Mouse (Mus musculus): Measurements from ENCODE around the gene Prok2.

Gene Prok2

GRCm38 (mm10) chr6:99692916-99693841 is 33.0 kb downstream of the Prok2 start:
- no peak for DNase-seq (ENCODE audit: low read depth, low spot score)

DNA sequence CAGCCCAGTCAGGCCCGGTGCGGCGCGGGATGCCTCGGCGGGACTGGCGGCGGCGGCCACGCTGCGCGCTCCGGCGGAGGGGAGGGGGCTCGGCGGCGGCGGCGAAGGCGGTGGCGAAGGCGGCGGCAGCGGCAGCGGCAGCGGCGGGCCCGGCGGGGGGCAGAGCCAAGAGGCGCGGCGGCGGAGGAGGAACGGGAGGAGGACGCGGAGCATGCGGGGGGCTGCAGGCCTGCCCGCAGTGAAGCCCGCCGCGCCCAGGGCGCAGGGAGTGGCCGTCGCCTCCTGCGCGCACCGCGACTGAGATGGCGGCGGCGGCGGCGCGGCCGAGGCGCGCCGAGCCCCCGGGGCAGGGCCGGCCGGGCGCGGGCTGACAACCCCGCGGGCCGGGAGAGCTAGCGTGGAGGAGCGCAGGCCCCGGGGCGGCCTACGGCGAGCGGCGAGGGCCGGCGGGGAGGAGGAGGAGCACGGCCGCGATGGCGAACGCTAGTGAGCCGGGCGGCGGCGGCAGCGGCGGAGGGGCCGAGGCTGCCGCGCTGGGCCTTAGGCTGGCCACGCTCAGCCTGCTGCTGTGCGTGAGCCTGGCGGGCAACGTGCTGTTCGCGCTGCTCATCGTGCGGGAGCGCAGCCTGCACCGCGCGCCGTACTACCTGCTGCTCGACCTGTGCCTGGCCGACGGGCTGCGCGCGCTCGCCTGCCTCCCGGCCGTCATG is 33.8 kb downstream of the Prok2 start, which contains the start of gene Gpr27:
Gene Gpr27, plus strand, starts transcription at position 474 of the 710 bp plus-strand sequence.
- no peak for DNase-seq (ENCODE audit: low read depth, low spot score)

- no peak for DNase-seq (ENCODE audit: low read depth, low spot score)
Observed at GRCm38 (mm10) chr6:99691666-99692205, 34.5 kb downstream of the Prok2 start.

GRCm38 (mm10) chr6:99688513-99688912 is 37.7 kb downstream of the Prok2 start:
- no peak for DNase-seq (ENCODE audit: low read depth, low spot score)

DNA sequence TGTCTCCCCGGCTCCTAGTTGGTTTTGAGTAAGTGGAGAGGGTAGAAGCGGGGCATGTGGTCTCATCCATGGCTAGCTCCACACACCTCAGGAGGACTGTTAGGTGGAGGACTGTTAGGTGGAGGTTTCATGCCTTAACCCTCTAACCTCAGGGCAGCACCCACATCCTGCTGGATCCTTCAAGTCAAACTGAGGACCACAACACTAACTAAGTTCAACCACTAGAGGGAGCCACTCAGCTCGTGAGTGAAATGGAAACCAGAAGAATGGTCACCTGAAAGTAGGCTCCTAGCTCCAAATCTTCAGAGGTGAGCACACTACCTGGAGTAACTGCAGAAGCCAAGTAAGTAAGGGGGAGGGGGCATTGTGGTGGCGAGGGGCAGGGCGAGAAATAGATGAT is 41.3 kb downstream of the Prok2 start:
- DNase-seq (ENCODE audit: low read depth, low spot score): peak; percentile 70

DNA sequence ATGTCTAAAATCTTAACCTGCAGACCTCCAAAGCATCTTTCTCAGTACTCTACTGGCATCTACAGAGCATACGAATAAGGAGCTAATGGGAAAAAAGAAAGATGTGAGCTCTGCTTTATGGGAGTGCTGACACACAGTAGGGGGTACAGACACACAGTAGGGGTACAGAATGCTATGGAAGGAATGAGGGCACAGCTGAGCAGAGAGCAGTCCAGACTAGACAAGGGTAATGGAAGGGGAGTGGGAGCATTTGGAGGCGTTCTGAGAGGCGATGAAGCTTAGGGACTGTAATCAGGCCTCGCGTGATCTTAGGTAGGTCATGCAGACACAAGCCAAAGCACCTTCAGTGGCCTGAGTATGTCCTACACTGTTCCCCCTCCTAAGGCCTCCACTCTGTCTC is 42.2 kb downstream of the Prok2 start:
- DNase-seq (ENCODE audit: low read depth, low spot score): no peak

DNA sequence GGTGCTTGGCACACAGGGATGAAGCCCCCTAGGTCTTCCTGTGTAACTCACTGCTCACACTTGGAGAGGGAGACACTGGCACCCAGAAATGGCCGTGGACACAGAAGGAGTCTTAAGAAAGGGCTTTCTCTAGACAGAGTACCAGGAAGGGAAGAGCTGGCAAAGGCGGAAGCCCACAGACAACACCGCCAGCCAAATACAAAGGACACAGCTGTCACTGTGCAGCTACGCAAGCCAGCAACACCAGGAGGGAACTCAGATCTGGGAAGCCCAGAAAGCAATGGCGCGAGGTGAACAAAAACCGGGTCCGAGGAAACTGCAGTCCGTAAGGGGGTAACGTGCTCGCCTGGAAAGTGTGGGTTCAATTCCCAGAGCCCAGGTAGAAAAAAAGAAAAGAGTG is 48.1 kb downstream of the Prok2 start:
- no peak for DNase-seq (ENCODE audit: low read depth, low spot score)

DNA sequence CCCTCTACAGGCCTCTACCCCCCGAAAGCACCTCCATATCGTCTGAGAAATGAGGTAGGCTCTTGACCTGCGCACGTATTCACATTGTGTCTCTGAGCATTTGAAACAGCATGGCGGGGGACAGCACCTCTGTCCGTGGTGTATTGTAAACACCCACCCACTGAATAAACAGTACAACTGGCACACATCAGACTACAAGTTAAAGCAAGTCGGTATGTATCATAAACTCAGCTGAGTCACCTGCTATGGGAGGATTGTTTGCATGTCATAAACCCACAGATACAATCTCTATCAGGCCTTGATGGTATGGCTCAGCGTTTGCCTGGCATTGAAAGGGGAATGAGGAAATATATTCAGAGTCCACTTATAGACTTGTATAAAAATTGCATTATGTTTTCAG is 48.9 kb downstream of the Prok2 start:
- no peak for DNase-seq (ENCODE audit: low read depth, low spot score)

GRCm38 (mm10) chr6:99674482-99674881 is 51.7 kb downstream of the Prok2 start:
- DNase-seq (ENCODE audit: low read depth, low spot score): no peak

- DNase-seq (ENCODE audit: low read depth, low spot score): no peak
Observed at GRCm38 (mm10) chr6:99671768-99672167, 54.4 kb downstream of the Prok2 start.

DNA sequence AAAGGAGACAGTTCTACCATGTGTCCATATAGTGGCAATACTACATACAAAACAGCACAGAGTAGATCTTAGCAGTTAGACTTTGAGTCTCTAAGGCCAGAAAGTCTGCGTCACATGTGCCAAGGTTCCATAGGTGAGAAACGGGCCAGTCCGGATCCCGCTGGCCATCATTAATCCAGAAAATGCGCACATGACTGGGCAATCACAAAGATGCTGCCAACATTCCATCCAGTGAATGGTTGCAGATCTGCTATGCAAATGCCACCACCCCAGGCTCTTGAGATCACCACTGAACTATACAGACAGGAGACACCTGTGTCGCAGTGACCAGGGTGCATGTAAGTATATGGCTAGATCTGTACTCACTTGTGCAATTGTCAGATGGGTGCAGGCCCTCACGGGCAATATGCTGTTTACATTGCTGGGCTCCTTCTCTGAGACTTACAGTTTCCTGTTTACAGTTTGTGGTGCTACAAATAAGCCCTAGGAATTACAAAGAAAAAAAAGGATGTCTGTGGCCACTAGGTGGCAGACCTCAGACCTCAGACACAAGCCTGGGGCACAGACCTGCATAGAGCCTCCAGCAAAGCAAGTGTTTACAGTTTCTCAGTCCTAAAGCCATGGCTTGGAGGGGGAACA is 55.6 kb downstream of the Prok2 start:
- peak; percentile 68 for DNase-seq (ENCODE audit: low read depth, low spot score)

DNA sequence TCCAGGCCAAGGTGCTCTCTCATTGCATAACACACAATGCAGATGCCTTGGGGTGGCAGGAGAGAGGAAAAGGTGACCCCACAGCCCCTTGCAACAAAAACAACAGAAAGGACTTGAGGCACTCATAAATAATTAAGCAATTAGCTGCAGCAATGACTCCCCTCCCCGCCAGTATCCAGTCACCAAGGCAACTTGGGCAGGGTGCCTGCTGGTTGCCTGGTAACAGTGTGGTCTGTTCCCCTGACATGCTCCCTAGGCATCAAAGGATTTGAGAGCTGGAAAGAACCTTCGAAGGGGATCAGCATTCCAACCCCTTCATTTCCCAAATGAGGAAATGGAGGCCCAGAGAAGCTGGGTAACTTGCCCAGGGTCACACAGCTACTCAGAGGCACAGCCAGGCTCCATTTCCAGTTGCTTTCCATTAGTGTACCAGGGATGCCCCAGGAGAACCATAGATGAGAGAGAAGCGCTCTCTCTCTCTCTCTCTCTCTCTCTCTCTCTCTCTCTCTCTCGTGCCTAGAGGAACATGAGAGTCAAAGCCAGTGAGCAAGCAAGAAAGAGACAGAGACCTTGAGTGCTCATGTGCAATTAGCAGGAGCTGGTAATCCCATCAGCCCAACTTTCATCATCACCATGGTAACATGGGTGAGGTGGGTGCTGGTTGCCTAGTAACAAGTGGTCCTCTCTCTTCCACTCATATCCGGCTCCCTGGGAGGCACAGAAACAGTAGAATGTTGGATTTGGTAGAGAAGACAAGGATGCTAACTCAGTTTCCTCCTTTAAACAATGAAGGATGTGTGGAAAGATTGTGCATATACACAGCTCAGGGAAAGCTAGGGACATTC is 56.5 kb downstream of the Prok2 start:
- DNase-seq (ENCODE audit: low read depth, low spot score): no peak

GRCm38 (mm10) chr6:99667290-99667689 is 58.9 kb downstream of the Prok2 start:
- DNase-seq (ENCODE audit: low read depth, low spot score): no peak

- peak; percentile 44 for DNase-seq (ENCODE audit: low read depth, low spot score)
Observed at GRCm38 (mm10) chr6:99666318-99667171, 59.6 kb downstream of the Prok2 start, which contains the start of the genes Eif4e3 and Gm20696. Gene Eif4e3, minus strand, starts transcription at chr6:99666771. Gene Gm20696, minus strand, starts transcription at chr6:99666797.

DNA sequence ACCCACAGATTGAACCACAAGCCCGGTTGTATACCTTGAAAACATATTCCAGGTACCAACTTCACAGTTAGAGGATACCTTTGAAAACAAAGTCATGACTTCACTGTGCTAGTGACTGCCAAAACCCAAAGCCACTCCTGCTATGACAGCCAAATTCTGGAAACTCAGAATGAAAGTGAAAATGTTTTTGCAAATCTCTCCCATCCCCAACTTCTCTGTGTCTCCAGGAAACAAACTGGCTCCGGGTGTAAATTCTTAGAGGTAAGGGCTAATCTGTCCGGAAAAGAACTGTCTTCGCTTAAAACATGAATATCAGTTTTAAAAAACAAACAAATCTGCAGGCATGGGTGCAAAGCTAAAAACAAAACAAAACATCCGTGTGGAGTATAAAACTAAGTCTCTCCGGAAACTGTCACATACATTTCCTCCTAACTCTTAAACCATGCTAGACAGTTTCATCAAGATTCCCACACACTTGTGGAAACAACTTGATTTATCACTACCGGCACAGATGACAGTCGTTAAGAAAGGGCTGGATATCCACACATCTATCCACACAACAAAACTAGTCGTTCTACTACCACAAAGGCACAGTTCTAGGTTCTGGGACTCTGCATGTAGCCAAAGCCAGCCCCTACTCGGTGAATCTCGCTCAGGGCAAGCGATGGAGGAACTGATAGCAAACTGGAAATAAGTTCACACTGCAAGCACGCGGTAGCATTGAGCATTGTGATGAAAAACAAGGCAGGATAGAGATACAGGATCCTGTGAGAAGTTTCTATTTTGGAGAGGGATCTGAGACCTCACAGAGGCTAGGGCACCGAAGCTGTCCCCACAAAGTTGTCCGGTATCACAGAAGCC is 60.5 kb downstream of the Prok2 start:
- peak; percentile 49 for DNase-seq (ENCODE audit: low read depth, low spot score)

DNA sequence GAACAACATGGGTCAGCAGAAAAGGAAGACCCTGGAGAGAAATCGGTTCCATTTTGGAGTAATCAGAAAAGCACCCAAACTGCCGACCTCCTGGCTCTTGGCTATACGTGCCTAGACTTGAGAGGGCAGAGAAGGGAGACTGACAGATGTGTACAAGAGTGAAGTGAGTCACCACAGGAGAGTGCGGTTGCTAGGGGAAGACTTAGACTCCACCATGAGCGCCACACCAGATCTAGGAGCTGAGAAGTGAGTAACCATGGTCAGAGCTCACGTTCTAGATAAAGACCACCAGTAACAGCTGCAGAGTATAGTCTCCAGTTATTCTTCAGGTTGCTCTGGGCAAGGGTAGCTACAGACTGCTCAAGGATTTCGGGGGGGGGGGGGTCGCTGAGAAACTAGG is 63.0 kb downstream of the Prok2 start:
- no peak for DNase-seq (ENCODE audit: low read depth, low spot score)

Data from A20 (cell line).